Mouse (Mus musculus) adipocyte (in vitro differentiated cells): Measurements from ENCODE around the gene Med12l.

ENCODE experiments used
- DNase-seq: peaks from one replicate; pipeline ENCODE4 v3.0.0-alpha.2; 2016; ENCODE audit warnings: low spot score

The Med12l gene

GRCm38 (mm10) chr3:59005271-59005995 lies at the start of gene Med12l:
Gene Med12l (plus strand): TSS chr3:59005825.
- no peak for DNase-seq

GRCm38 (mm10) chr3:58961166-58961565 lies 44.5 kb upstream of the Med12l start:
- no peak for DNase-seq

DNA sequence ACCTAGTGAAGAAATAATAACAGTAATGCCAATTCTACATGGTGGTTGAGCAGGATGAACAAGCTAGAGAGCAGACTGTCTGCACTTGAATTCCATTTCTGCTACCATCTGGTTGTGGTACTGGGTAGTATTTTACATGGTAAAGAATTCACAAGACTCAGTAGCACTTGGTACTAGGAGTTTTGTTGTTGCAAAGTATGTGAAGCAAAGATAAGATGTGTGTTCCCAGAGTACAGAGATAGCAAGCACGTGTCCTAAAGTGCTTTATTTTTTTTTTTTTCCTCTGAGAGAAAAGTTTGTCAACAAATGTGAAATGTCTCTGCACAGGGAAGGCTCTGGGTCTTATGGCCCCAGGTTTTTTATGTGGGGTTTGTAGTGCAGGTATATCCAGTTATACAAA lies 28.2 kb upstream of the Med12l start:
- no peak for DNase-seq

DNA sequence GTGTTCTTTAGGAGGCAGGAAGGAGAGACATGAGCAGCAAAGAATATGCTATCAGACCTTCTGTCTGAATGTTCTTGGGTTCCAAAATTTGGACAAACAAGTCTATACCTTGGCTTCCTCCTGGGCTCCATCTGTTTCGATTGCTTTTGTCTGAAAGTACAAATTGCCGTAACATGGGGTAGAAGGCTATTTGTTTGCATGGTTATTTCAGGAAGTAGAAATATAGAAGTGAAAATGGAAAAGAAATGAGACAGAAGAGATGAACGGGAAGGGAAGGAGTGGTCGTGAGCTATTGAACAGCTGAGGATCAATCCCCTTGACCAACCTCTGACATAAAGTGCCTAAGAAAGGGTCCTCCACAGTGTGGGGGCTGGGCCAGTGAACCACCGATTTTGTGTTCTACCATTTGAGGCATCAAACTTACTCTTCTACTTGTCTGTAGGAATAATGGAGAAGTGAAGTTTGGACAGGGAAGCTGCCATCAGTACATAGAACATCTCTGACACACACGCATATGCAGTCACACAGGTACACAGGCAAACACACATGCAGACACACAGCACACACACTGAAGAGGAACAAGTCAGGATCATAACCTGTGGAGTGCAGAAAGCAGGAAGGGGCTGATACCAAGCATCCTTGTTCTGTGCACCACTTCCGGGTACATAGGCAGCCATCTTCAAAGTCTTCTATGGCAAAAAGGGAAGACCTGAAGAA lies 27.6 kb upstream of the Med12l start:
- no peak for DNase-seq

- DNase-seq: no peak
These were observed 25.0 kb upstream of the Med12l start for GRCm38 (mm10) chr3:58980579-58980978.

GRCm38 (mm10) chr3:58982896-58983837 lies 22.5 kb upstream of the Med12l start:
- peak; percentile 81 for DNase-seq

DNA sequence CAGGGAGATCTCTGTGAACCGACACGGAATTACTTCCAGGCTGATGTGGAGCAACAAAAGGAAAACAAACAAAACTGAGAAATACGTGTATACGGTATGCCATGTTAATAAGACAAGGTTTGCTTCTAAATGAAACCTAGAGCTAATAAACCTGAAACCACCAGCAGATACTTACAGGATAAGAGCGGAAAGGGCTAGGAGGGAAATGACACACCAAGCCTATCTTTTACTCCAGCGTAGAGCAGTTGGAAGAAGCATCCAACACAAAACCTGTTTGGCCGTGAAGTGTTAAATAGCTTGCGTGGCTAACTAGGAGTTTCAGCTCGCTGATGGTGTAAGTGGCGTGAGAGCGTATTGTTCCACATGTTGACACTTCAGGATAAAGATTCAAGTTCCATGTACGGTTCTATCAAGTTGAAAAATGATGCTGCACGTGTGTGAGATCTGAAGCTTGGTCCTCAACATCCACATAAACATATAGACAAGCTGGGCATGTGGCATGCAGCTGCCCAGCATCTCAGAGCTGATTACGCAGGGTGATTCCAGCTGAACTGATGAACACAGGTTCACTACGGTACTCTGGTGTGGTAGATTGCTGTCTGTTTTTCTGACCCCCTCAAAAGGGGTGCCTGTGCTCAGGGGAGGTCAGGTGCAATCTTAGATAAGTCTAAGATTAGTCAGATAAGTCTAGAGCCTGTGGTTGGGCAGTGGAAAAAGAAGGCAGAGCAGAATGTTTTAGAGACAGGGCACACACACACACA lies 21.6 kb upstream of the Med12l start:
- no peak for DNase-seq

- DNase-seq: no peak
These were observed 19.8 kb upstream of the Med12l start for GRCm38 (mm10) chr3:58985816-58986215.

- DNase-seq: no peak
These were observed 16.3 kb upstream of the Med12l start for GRCm38 (mm10) chr3:58989374-58989773.

GRCm38 (mm10) chr3:58990556-58990955 lies 15.1 kb upstream of the Med12l start:
- no peak for DNase-seq

DNA sequence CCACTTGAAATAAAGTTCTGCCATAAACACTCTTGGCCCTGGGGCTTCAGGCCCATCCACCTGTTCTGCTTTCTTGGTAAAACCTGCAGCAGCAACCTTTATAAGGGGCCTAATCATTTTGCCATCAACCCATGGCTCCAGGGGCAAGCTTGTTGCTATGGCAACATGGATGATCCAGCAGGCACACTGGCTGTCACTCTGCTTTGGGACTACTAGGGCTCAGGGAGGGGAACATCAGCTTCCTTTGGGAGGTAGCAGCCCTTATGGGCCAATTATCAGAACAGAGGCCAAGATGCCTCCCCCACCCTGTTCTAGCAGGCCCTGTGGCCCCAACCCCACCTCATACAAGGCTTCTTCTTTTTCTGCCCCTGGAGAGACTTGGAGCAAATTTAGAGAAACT lies 13.5 kb upstream of the Med12l start:
- no peak for DNase-seq

DNA sequence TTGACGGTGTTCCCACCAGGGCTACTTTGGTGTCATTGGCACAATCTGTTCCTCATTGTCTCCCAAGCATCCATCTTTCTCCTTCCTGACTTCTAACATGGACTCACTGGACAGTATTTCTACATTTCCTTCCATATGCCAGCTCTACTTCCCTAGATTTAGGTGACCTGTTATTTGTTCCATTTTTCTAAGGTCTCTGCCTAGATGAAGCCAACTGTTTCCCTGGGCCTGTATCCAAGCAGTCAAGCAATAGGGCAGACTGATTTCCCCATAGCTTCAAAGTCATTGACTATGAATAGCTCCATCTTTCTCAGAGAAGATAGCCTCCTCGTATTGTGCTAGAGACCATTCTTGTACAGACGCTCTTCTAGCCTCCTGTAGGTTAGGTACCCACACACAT lies 12.0 kb upstream of the Med12l start:
- peak; percentile 11 for DNase-seq

DNA sequence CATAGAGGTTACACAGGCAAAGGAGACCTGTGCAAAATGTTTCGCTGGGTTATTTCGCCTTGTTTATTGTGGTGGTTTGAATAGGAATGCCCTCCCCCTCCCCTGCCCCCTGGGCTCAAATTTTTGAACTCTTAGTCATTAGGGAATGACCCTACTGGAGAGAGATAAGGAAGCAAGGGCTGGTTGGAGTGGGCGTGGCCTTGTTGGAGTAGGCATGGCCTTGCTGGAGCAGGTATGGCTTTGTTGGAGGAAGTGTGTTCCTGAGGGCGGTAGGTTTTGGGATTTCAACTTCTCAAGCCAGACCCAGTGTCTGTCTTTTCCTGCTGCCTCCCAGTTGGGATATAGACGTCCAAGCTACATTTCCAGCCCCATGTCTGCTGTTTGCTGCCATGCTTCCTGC lies 1.9 kb upstream of the Med12l start:
- no peak for DNase-seq

DNA sequence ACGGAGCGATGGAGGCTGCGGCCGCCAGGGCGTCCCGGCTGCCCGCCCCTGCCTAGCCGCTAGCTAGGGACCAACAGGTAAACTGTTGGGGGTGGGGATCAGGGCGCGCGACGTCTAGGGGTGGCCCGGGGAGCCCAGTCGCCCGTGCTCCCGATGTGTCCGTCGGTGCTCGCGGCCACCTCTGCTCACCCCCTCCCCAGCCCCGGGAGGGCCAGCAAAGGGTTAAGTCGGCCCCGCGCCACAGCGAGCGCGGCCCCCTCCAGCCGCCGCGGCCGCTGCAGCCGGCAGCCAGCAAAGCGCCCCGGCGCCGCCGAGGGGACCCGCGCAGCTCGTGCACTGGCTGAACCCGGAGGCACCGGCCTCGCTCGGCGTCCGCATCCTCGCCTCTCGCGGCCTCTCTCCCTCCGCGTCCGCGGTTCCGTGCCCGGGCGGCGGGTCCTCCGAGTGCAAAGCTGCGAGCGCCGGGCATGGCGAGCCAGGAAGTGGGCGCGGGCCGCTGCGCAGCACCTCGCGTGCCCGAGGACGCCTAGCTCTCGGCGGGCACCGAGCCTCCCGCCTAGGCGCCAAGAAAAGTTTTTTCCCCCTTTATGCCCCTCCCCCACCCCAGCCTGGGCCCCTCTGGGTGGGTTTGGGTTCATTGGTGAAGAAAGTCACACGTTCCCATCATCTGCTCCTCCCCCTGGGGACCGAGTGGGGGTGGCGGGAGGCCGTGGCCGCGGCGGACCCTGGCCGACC lies 538 bp downstream of the Med12l start:
- DNase-seq: no peak

- no peak for DNase-seq
These were observed 1.3 kb downstream of the Med12l start for GRCm38 (mm10) chr3:59006731-59007441.

- DNase-seq: no peak
These were observed 4.7 kb downstream of the Med12l start for GRCm38 (mm10) chr3:59010276-59010675.

DNA sequence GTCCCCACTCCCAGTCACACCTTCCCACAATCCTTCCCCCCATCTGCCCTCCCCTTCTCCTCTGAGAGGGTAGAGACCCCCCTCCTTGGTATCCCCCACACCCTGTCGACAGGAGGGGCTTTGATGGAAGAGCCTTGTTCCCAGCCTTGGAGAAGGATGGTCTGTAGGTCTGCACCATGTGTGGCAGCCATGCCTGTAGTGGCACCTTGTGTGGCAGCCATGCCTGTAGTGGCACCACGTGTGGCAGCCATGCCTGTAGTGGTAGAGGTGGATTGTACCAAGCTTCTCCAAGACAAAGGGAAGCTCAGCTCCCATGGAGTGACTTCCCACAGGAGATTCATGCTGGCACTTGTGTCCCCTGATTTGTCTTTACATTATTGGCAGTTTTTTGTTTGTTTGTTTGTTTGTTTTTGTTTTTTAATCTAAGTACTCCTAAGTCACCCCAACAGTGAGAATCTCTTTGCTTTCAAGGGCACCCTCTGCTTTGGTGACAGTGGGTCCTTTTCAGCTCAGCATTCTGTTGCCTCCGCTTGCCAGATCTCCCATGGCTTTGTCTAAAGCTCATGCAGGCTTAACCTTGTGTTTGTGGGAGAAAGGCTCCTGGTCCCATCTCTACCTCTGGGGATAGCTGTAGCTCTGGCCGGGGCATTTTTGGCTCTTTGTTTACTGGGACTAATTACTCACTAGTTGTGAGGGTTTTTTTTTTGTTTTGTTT lies 10.2 kb downstream of the Med12l start:
- DNase-seq: no peak

GRCm38 (mm10) chr3:59016501-59016900 lies 10.9 kb downstream of the Med12l start:
- no peak for DNase-seq

DNA sequence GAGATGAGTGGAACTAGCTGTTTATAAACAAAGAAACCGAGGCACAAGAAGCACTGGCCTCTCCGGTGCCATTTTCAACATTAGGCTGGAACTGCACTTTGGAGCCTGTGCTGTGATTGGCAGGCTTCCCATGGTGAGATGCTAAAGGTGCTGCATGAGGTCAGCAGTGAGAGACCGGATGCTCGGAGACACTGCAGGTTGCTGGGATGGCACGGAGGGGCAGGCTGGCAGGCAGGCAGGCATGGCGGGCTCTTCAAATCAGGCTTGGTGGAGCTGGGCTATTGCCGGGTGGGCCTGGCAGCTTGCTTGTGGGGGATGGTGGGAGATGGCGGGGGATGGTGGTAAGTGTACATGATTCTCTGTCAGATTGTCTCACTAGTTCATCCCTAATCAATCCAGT lies 15.6 kb downstream of the Med12l start:
- DNase-seq: no peak

DNA sequence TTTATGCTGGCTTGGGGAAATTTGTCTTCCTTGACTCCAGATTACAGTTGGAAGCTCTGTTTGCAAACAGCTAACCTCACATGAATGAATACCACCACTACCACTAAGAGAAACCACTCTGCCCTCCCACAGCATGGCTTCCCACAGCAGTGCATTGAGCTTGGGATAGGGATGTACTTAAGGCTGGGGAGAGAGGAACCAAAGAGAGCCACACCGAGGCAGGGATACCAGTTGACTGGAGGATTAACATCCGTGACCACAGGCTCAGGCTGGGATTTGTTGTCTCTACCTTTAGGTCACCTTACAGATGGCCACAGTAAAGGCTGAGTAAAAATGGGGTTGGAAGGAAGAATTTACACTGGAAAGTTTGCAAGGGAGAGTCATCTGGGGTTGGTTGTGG lies 16.6 kb downstream of the Med12l start:
- DNase-seq: no peak
